Mouse (Mus musculus) myocyte (in vitro differentiated cells): ENCODE data around the gene C130026I21Rik. TPM values are rescaled to one million over a fixed set of nuclear protein-coding genes. Genes with fewer than 3 reads are reported as not detected.

Experiments used
- H3K27me3 ChIP-seq: one replicate; pipeline ENCODE4 v1.6.1; 2011; ENCODE audit not compliant: control insufficient read depth, insufficient read depth, insufficient read length
- H3K36me3 ChIP-seq: one replicate; pipeline ENCODE4 v1.6.1; 2011; ENCODE audit not compliant: control insufficient read depth, insufficient read depth
- H3K4me2 ChIP-seq: one replicate; pipeline ENCODE4 v1.6.1; 2011; ENCODE audit warnings: low read depth, control low read depth
- H3K4me3 ChIP-seq: one replicate; pipeline ENCODE4 v1.5.1; 2011; ENCODE audit warnings: mild to moderate bottlenecking, control low read depth, moderate library complexity
- H3K79me2 ChIP-seq: one replicate; pipeline ENCODE4 v1.6.1; 2011; ENCODE audit not compliant: control insufficient read depth, insufficient read depth
- H3ac ChIP-seq: one replicate; pipeline ENCODE4 v1.6.1; 2011; ENCODE audit not compliant: control insufficient read depth, insufficient read length
- CEBPB ChIP-seq: IDR thresholded peaks from 2 replicates; pipeline ENCODE4 v1.6.1; 2011; ENCODE audit warnings: mild to moderate bottlenecking, moderate library complexity; ENCODE audit not compliant: poor library complexity, insufficient read depth, severe bottlenecking
- E2F4 ChIP-seq: IDR thresholded peaks from one replicate; pipeline ENCODE4 v1.6.1; 2011; ENCODE audit warnings: mild to moderate bottlenecking, control low read depth, moderate library complexity; ENCODE audit not compliant: insufficient read depth
- MAX ChIP-seq: IDR thresholded peaks from one replicate; pipeline ENCODE4 v1.6.1; 2011; ENCODE audit warnings: low read depth, mild to moderate bottlenecking, control low read depth
- MYOD1 ChIP-seq, 3 experiments: IDR thresholded peaks; one replicate each; pipeline ENCODE4 v1.6.1; 2011; ENCODE audit warnings: control low read depth in 2 of 3, low read depth in 2 of 3, mild to moderate bottlenecking in 2 of 3, moderate library complexity in 1 of 3; ENCODE audit not compliant: insufficient read length in 2 of 3, control insufficient read depth in 1 of 3
- MYOG ChIP-seq, 3 experiments: IDR thresholded peaks; one replicate each; pipeline ENCODE4 v1.6.1; 2011; ENCODE audit warnings: control low read depth in 2 of 3, low read depth in 2 of 3, mild to moderate bottlenecking in 2 of 3; ENCODE audit not compliant: insufficient read length in 2 of 3, control insufficient read depth in 1 of 3, insufficient read depth in 1 of 3
- POLR2A ChIP-seq: IDR thresholded peaks from one replicate; pipeline ENCODE4 v1.6.1; 2011; ENCODE audit warnings: low read depth, mild to moderate bottlenecking, control low read depth, moderate library complexity; ENCODE audit not compliant: insufficient read length
- POLR2AphosphoS2 ChIP-seq: IDR thresholded peaks from one replicate; pipeline ENCODE4 v1.6.1; 2011; ENCODE audit warnings: low read depth, control low read depth; ENCODE audit not compliant: insufficient read length
- REST ChIP-seq: IDR thresholded peaks from one replicate; pipeline ENCODE4 v1.6.1; 2011; ENCODE audit warnings: mild to moderate bottlenecking, control low read depth, moderate library complexity; ENCODE audit not compliant: insufficient read depth, insufficient read length
- SRF ChIP-seq: IDR thresholded peaks from one replicate; pipeline ENCODE4 v1.6.1; 2011; ENCODE audit warnings: low read depth; ENCODE audit not compliant: control insufficient read depth, insufficient read length
- TCF12 ChIP-seq: IDR thresholded peaks from one replicate; pipeline ENCODE4 v1.6.1; 2011; ENCODE audit warnings: mild to moderate bottlenecking, control low read depth; ENCODE audit not compliant: poor library complexity, insufficient read depth, severe bottlenecking
- TCF3 ChIP-seq: IDR thresholded peaks from one replicate; pipeline ENCODE4 v1.6.1; 2011; ENCODE audit warnings: low read depth, control low read depth; ENCODE audit not compliant: insufficient read length
- USF1 ChIP-seq: IDR thresholded peaks from one replicate; pipeline ENCODE4 v1.6.1; 2011; ENCODE audit warnings: low read depth, mild to moderate bottlenecking, control low read depth, moderate library complexity
- polyA plus RNA-seq: library from polyadenylated mRNA; unstranded; fragments of >200 nt; fragmentation: generic; extraction: Trizol; gene quantifications from one replicate; pipeline ENCODE4 v1.2.1, GENCODE M21; 2012; ENCODE audit warnings: missing spikeins

C130026I21Rik gene
- polyA plus RNA-seq, 1 experiment = 0.52 TPM

GRCm38 (mm10) chr1:84951566-84951965, 318.8 kb downstream of the C130026I21Rik start:
- no peak for TF ChIP-seq MYOG (IDR thresholded peaks at IDR 0.05; ENCODE audit: control insufficient read depth in 1 of 3, insufficient read depth in 1 of 3, insufficient read length in 2 of 3, low read depth in 2 of 3)
- TF ChIP-seq TCF3 = no peak
- TF ChIP-seq POLR2A = no peak
- TF ChIP-seq MYOD1 (IDR thresholded peaks at IDR 0.05; ENCODE audit: control insufficient read depth in 1 of 3, insufficient read length in 2 of 3, low read depth in 2 of 3) = no peak
- no peak for TF ChIP-seq MAX
- TF ChIP-seq USF1 = no peak
- no peak for TF ChIP-seq E2F4
- no peak for TF ChIP-seq REST
- Histone ChIP-seq H3K27me3 (no peaks in the 10 kb centered on the region), H3K36me3 (no peaks in the 10 kb centered on the region), H3ac (no peak overlapping the region), H3K4me2 (no peak overlapping the region), H3K4me3 (no peak overlapping the region), H3K79me2 (no peaks in the 10 kb centered on the region)

- H3K4me2 ChIP-seq = no peak overlapping the region
- H3K27me3 ChIP-seq = no peaks in the 10 kb centered on the region
- no peaks in the 10 kb centered on the region for H3K79me2 ChIP-seq
- no peaks in the 10 kb centered on the region for H3K36me3 ChIP-seq
- no peak overlapping the region for H3ac ChIP-seq
- TF ChIP-seq MAX (no peak), SRF (no peak), POLR2A (no peak), USF1 (no peak), POLR2AphosphoS2 (no peak), CEBPB (no peak), MYOD1 (IDR thresholded peaks at IDR 0.05; ENCODE audit: control insufficient read depth in 1 of 3, insufficient read length in 2 of 3, low read depth in 2 of 3) (no peak), E2F4 (no peak), TCF12 (no peak), MYOG (IDR thresholded peaks at IDR 0.05; ENCODE audit: control insufficient read depth in 1 of 3, insufficient read depth in 1 of 3, insufficient read length in 2 of 3, low read depth in 2 of 3) (no peak), TCF3 (no peak)
- no peak overlapping the region for H3K4me3 ChIP-seq
These were observed 323.0 kb downstream of the C130026I21Rik start for GRCm38 (mm10) chr1:84947390-84947789.

- Histone ChIP-seq H3K27me3 (no peaks in the 10 kb centered on the region), H3K4me3 (no peak overlapping the region), H3ac (no peak overlapping the region), H3K79me2 (no peaks in the 10 kb centered on the region), H3K36me3 (no peaks in the 10 kb centered on the region), H3K4me2 (no peak overlapping the region)
- TF ChIP-seq USF1 = no peak
- TF ChIP-seq MAX = no peak
- TF ChIP-seq TCF3 = no peak
- TF ChIP-seq MYOD1 (IDR thresholded peaks at IDR 0.05; ENCODE audit: control insufficient read depth in 1 of 3, insufficient read length in 2 of 3, low read depth in 2 of 3) = no peak
- no peak for TF ChIP-seq CEBPB
- no peak for TF ChIP-seq SRF
- TF ChIP-seq MYOG (IDR thresholded peaks at IDR 0.05; ENCODE audit: control insufficient read depth in 1 of 3, insufficient read depth in 1 of 3, insufficient read length in 2 of 3, low read depth in 2 of 3) = no peak
- no peak for TF ChIP-seq E2F4
- no peak for TF ChIP-seq TCF12
- no peak for TF ChIP-seq REST
- TF ChIP-seq POLR2A = no peak
- no peak for TF ChIP-seq POLR2AphosphoS2
These were observed 324.4 kb downstream of the C130026I21Rik start for GRCm38 (mm10) chr1:84945950-84946349.

GRCm38 (mm10) chr1:84943549-84943948, 326.8 kb downstream of the C130026I21Rik start:
- Histone ChIP-seq H3K79me2 (no peaks in the 10 kb centered on the region), H3K27me3 (no peaks in the 10 kb centered on the region), H3K4me2 (no peak overlapping the region), H3K36me3 (no peaks in the 10 kb centered on the region), H3K4me3 (no peak overlapping the region), H3ac (no peak overlapping the region)
- TF ChIP-seq E2F4 = no peak
- no peak for TF ChIP-seq USF1
- no peak for TF ChIP-seq POLR2A
- no peak for TF ChIP-seq SRF
- TF ChIP-seq TCF12 = no peak
- no peak for TF ChIP-seq MAX

Other genes starting within 250 kb of the C130026I21Rik start
- gene Gm10553, start 170.4 kb downstream of the C130026I21Rik start, polyA plus RNA-seq = not detected
- not detected for gene A530032D15Rik, start 160.7 kb downstream of the C130026I21Rik start, polyA plus RNA-seq